Mouse (Mus musculus): ENCODE results near the gene Olfr718-ps1.
"Not testable (repeated sequence)": the region's sequence is repeated elsewhere in the genome, so short reads cannot be mapped to it uniquely, and the experiment has no call there.

DNA sequence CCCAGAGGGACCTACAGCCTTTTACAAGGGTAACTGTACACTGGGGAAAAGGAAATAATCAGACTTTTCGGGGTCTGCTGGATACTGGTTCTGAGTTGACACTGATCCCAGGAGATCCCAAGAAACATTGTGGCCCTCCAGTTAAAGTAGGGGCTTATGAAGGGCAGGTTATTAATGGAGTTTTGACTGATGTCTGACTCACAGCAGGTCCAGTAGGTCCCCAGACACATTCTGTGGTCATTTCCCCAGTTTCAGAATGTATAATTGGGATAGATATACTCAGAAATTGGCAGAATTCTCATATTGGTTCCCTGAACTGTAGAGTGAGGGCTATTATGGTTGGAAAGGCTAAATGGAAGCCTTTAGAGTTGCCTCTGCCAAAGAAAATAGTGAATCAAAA, 40.6 kb upstream of the Olfr718-ps1 start:
- TF ChIP-seq CTCF (IDR thresholded peaks at IDR 0.05; ENCODE audit: borderline replicate concordance, insufficient read depth, low read depth, low read length); POLR2A (IDR thresholded peaks at IDR 0.05; ENCODE audit: borderline replicate concordance, insufficient read depth, low read length): not testable (repeated sequence)
